Mouse (Mus musculus) forebrain, embryonic 11.5 days (tissue): ENCODE measurements around the gene Scn11a. TPM values are rescaled to one million over a fixed set of nuclear protein-coding genes. Genes with fewer than 3 reads are reported as not detected.

ENCODE experiments used
- ATAC-seq: fragments of 200-750 bp; cut with Nextera tagmentation; replicated peaks from 2 replicates; pipeline ENCODE4 v1.8.0; 2017; ENCODE audit warnings: moderate TSS enrichment; ENCODE audit not compliant: low FRiP score
- DNase-seq: peaks from one replicate; pipeline ENCODE4 v3.0.0-alpha.2; 2017; ENCODE audit warnings: low spot score
- H3K27ac ChIP-seq: fragments of 300-500 bp; sonication (generic); 2 replicates; pipeline ENCODE4 v1.5.1; 2014; ENCODE audit warnings: low read depth, low read length
- H3K27me3 ChIP-seq: fragments of 300-500 bp; sonication (generic); 2 replicates; pipeline ENCODE4 v1.6.1; 2014; ENCODE audit warnings: mild to moderate bottlenecking, low read length, mixed read lengths; ENCODE audit not compliant: control insufficient read depth, insufficient read depth
- H3K36me3 ChIP-seq: fragments of 300-500 bp; sonication (generic); 2 replicates; pipeline ENCODE4 v1.6.1; 2014; ENCODE audit warnings: mild to moderate bottlenecking, low read length, moderate library complexity, mixed read lengths; ENCODE audit not compliant: control insufficient read depth, insufficient read depth
- H3K4me1 ChIP-seq: fragments of 300-500 bp; sonication (generic); replicated peaks from 2 replicates; pipeline ENCODE4 v1.6.1; 2014; ENCODE audit warnings: low read length, mixed read lengths; ENCODE audit not compliant: control insufficient read depth, insufficient read depth
- H3K4me2 ChIP-seq: fragments of 300-500 bp; sonication (generic); 2 replicates; pipeline ENCODE4 v1.6.1; 2014; ENCODE audit warnings: low read depth, mild to moderate bottlenecking, low read length, moderate library complexity, mixed read lengths; ENCODE audit not compliant: severe bottlenecking
- H3K4me3 ChIP-seq: fragments of 300-500 bp; sonication (generic); 2 replicates; pipeline ENCODE4 v1.5.1; 2014; ENCODE audit warnings: low read depth, low read length
- H3K9ac ChIP-seq: fragments of 300-500 bp; sonication (generic); 2 replicates; pipeline ENCODE4 v1.6.1; 2014; ENCODE audit warnings: low read length
- H3K9me3 ChIP-seq: fragments of 300-500 bp; sonication (generic); 2 replicates; pipeline ENCODE4 v1.6.1; 2016; ENCODE audit warnings: low read length, mixed read lengths; ENCODE audit not compliant: control insufficient read depth
- WGBS: fragments of 180-500 bp; shearing (Covaris S2); extraction: QIAGEN DNeasy Blood & Tissue Kit; methylation state at CpG from one replicate; pipeline ENCODE4 v1.1.7; 2014; 5-methylcytosine and 5-hydroxymethylcytosine counted together
- polyA plus RNA-seq: library from polyadenylated mRNA; unstranded; fragments of >200 nt; fragmentation: Nextera tagmentation; extraction: Ambion mirVana; gene quantifications from 2 replicates; pipeline ENCODE4 v1.2.1, GENCODE M21; 2014

The Scn11a gene
- polyA plus RNA-seq, 1 experiment from 2014 or later: 1.5 TPM

DNA sequence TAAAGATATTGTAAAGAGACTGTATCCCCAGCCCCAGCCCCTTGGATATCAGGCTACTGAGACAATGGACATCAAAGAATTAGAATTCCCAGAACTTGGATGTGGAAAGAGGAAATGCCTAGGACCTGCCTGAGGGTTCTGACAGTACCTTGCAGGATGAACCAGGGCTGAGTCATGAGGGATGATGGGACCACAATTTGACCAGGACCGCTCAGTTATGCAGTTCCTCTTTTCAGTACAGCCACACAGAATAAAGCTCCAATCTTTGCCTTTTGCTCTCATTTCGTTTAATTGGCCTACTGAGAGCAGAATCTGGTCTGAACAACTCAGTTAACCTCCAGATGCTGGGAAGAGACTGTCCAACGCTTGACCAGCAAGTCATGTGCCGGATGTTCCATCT, 18.3 kb upstream of the Scn11a start:
- H3K36me3 ChIP-seq: no peaks in the 10 kb centered on the region
- H3K4me2 ChIP-seq: no peak overlapping the region
- H3K9ac ChIP-seq: no peak overlapping the region
- no peak for DNase-seq
- H3K27me3 ChIP-seq: no peaks in the 10 kb centered on the region; the same call in 1 of the 2 replicates
- no peaks in the 10 kb centered on the region for H3K9me3 ChIP-seq
- WGBS: 91% methylated on average over 4 of the region's 4 CpGs
- ATAC-seq: no peak
- peaks cover 10% of the 10 kb centered on the region; the same call in 1 of the 2 replicates for H3K4me1 ChIP-seq
- H3K4me3 ChIP-seq: no peak overlapping the region
- no peak overlapping the region for H3K27ac ChIP-seq

GRCm38 (mm10) chr9:119842541-119843169, 17.4 kb upstream of the Scn11a start:
- WGBS: 19% methylated on average over 4 of the region's 4 CpGs
- Histone ChIP-seq H3K4me1 (peaks cover 8% of the 10 kb centered on the region; the same call in 1 of the 2 replicates), H3K4me3 (no peak overlapping the region), H3K9me3 (no peaks in the 10 kb centered on the region), H3K27ac (no peak overlapping the region), H3K4me2 (no peak overlapping the region), H3K9ac (no peak overlapping the region), H3K36me3 (no peaks in the 10 kb centered on the region), H3K27me3 (no peaks in the 10 kb centered on the region; the same call in 1 of the 2 replicates)
- ATAC-seq (no peak), DNase-seq (no peak)

GRCm38 (mm10) chr9:119842091-119842490, 16.8 kb upstream of the Scn11a start:
- no peaks in the 10 kb centered on the region for H3K9me3 ChIP-seq
- no peaks in the 10 kb centered on the region; the same call in 1 of the 2 replicates for H3K27me3 ChIP-seq
- H3K9ac ChIP-seq: no peak overlapping the region
- H3K4me1 ChIP-seq: peaks cover 8% of the 10 kb centered on the region; the same call in 1 of the 2 replicates
- no peaks in the 10 kb centered on the region for H3K36me3 ChIP-seq
- WGBS: 31% methylated on average over 6 of the region's 6 CpGs
- ATAC-seq (no peak), DNase-seq (no peak)
- no peak overlapping the region for H3K27ac ChIP-seq
- H3K4me2 ChIP-seq: no peak overlapping the region
- no peak overlapping the region for H3K4me3 ChIP-seq

GRCm38 (mm10) chr9:119841159-119841558, 15.9 kb upstream of the Scn11a start:
- Histone ChIP-seq H3K36me3 (no peaks in the 10 kb centered on the region), H3K27me3 (no peaks in the 10 kb centered on the region; the same call in 1 of the 2 replicates), H3K9me3 (no peaks in the 10 kb centered on the region), H3K4me3 (no peak overlapping the region), H3K4me2 (no peak overlapping the region), H3K27ac (no peak overlapping the region), H3K4me1 (peaks cover 4% of the 10 kb centered on the region; the same call in 1 of the 2 replicates), H3K9ac (no peak overlapping the region)
- WGBS: 80% methylated on average over 6 of the region's 6 CpGs
- DNase-seq (no peak), ATAC-seq (no peak)

DNA sequence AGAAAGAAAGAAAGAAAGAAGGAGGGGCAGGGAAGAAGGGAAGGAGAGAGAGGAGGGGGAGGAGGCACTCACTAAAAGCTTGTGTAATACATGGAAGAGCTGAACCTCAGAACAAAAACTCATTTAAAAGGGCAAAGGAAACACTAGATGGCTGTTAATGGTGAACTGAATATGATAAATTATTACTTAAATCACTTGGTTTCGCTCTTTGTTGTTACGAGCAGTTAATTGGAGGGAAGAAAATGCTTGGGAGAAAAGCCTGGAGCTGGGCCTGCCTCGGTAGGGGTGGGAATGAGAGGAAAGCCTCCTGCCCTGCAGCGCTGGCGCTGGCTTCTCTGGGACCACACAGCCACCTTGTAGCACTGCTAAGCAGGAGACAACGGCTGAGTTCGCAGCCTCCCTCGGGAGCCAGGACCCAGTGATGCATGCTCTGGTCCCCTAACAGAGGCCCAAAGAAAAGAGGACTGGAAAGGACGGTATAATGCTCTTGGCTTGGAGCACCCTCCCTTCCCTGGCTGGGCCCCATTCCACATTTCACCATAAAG, 10.4 kb upstream of the Scn11a start:
- Histone ChIP-seq H3K27me3 (no peaks in the 10 kb centered on the region), H3K4me1 (no peaks in the 10 kb centered on the region; the same call in 1 of the 2 replicates), H3K9ac (peak overlapping the region; percentile 7; the same call in 1 of the 2 replicates), H3K36me3 (no peaks in the 10 kb centered on the region), H3K4me3 (no peak overlapping the region), H3K9me3 (no peaks in the 10 kb centered on the region), H3K27ac (no peak overlapping the region), H3K4me2 (no peak overlapping the region)
- WGBS: 41% methylated on average over 9 of the region's 9 CpGs
- no peak for ATAC-seq
- DNase-seq: no peak

DNA sequence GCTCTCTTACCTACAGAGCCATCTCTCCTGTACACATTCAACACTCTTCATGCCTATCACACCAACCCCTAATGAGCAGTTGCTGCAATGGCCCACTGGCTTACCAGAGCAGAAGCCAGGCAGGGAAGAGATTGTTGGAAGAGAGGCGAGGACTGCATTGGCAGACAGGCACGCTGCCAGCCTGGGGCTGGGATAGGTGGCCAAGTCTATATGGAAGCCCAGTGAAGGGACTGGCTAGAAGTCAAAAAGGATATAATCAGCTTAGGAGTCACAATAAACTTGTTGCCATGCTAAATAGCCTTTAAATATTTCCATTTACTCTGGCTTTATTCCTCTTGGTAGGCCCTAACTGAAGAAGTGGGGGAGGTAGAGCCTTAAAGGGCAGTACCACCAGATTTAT, 5.7 kb upstream of the Scn11a start:
- Histone ChIP-seq H3K9me3 (no peaks in the 10 kb centered on the region), H3K4me1 (no peaks in the 10 kb centered on the region), H3K27ac (no peak overlapping the region), H3K4me2 (no peak overlapping the region), H3K9ac (no peak overlapping the region), H3K27me3 (no peaks in the 10 kb centered on the region), H3K4me3 (no peak overlapping the region), H3K36me3 (no peaks in the 10 kb centered on the region)
- DNase-seq (no peak), ATAC-seq (no peak)
- WGBS: 90% methylated on average over 2 of the region's 2 CpGs

DNA sequence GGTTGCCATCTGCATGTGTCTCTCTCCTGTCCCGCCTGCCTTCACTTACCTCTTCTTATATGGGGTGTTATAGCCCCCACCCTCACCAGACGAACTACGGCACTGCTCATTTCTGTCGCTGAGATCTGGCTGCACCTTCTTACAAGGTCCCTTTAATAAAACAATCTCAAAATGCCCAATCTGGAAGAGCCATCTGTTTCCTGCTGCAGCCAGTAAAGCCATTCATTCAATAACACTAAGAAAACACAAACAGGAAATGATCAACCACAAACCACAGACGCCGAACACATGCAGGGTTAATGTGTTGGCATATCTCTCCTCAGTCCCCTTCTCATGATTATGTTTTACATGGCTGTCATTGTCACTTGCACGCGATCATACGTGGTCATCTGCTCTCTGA, 1.5 kb downstream of the Scn11a start:
- Histone ChIP-seq H3K27ac (no peak overlapping the region), H3K27me3 (no peaks in the 10 kb centered on the region), H3K4me1 (no peaks in the 10 kb centered on the region), H3K36me3 (no peaks in the 10 kb centered on the region), H3K4me2 (no peak overlapping the region), H3K9ac (no peak overlapping the region), H3K9me3 (no peaks in the 10 kb centered on the region), H3K4me3 (no peak overlapping the region)
- no peak for ATAC-seq
- DNase-seq: no peak
- WGBS: 82% methylated on average over 9 of the region's 9 CpGs

DNA sequence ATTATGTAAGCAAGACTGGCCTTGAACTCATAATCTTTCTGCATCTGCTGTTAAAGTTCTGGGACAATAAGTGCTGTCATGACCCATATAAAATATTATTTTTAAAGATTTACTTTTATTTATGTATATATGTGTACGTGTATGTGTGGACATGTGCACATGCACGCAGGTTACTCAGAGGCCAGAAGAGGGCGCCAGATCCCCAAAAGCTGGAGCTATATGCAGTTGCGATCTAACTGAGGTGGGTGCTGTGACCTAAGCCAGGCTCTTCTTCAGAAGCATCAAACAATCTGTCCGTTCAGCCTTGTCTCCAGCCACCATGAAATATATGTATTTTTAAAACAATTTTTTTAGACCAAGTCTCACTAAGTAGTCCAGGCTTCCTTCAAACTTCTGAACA, 11.6 kb downstream of the Scn11a start:
- Histone ChIP-seq H3K27ac (no peak overlapping the region), H3K27me3 (no peaks in the 10 kb centered on the region), H3K36me3 (no peaks in the 10 kb centered on the region), H3K4me3 (no peak overlapping the region), H3K9me3 (peaks cover 4% of the 10 kb centered on the region; the same call in 1 of the 2 replicates), H3K4me2 (no peak overlapping the region), H3K4me1 (no peaks in the 10 kb centered on the region), H3K9ac (no peak overlapping the region)
- ATAC-seq (no peak), DNase-seq (no peak)
- WGBS: 97% methylated on average over 5 of the region's 5 CpGs

DNA sequence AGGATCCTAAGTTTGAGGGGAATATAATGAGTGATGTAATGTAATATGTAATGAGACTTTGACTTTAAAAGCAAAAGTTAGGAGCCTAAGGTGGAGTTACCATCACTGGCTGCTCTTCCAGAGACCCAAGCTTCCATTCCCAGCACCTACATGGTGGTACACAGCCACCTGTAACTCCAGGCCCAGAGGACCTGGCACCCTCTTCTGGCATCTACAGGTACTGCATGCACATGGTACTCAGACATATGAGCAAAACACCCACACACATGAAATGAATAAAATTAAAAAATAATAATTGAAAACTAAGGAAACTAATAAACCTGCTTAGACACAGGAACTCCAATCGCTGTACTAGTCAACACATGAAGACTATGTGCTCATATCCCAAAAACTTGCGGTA, 18.8 kb downstream of the Scn11a start:
- no peak for DNase-seq
- no peak overlapping the region for H3K9ac ChIP-seq

More for the DNA sequence above, 18.8 kb downstream of the Scn11a start:
- Histone ChIP-seq H3K4me2 (no peak overlapping the region), H3K27me3 (no peaks in the 10 kb centered on the region), H3K4me1 (peaks cover 24% of the 10 kb centered on the region), H3K4me3 (no peak overlapping the region), H3K27ac (no peak overlapping the region), H3K9me3 (no peaks in the 10 kb centered on the region), H3K36me3 (no peaks in the 10 kb centered on the region)
- 81% methylated on average over 2 of the region's 2 CpGs for WGBS
- ATAC-seq: no peak
